Mouse (Mus musculus): Measurements from ENCODE around the gene Msrb1. TPM values are rescaled to one million over a fixed set of nuclear protein-coding genes. Genes with fewer than 3 reads are reported as not detected.
A peak's percentile ranks its signal among the peaks of the same experiment; 100 is the strongest.

Msrb1 gene
- total and polyA plus RNA-seq, 3 experiments, result 14.6 to 76.8 (median 39.2) TPM

- peaks cover 49% of the 10 kb centered on the region for H3K36me3 ChIP-seq (replicated peaks)
- no peak for DNase-seq (ENCODE audit: low spot score)
- peaks cover 2% of the 10 kb centered on the region; the same call in 1 of the 2 replicates for H3K27me3 ChIP-seq (ENCODE audit: insufficient read depth, low read length)
- no peaks in the 10 kb centered on the region for H3K9me3 ChIP-seq (replicated peaks)
- no peak for ATAC-seq (ENCODE audit: extremely low read depth, insufficient number of reproducible peaks, low FRiP score, poor library complexity, severe bottlenecking)
- TF ChIP-seq GATA1 (IDR thresholded peaks at IDR 0.05; ENCODE audit: borderline replicate concordance, low read length) (no peak), POLR2AphosphoS5 (IDR thresholded peaks at IDR 0.05; ENCODE audit: insufficient replicate concordance, low read depth, low read length) (no peak), TAL1 (conservative IDR thresholded peaks at IDR 0.05; ENCODE audit: low read depth, low read length) (no peak), GATA2 (IDR thresholded peaks at IDR 0.05; ENCODE audit: borderline replicate concordance, low read depth, low read length) (no peak), CTCF (IDR thresholded peaks at IDR 0.05; ENCODE audit: low read depth, low read length) (no peak)
- peak overlapping the region; percentile 79 for H3K4me3 ChIP-seq (ENCODE audit: low read depth, low read length)
- peaks cover 49% of the 10 kb centered on the region for H3K4me1 ChIP-seq (ENCODE audit: insufficient read depth, low read depth, low read length)
Measured at GRCm38 (mm10) chr17:24695326-24696010, 41.0 kb upstream of the Msrb1 start.

GRCm38 (mm10) chr17:24696011-24696697, 40.3 kb upstream of the Msrb1 start, which contains the start of the genes Gfer and Noxo1:
Gene Gfer (minus strand): TSS chr17:24696156.
Gene Noxo1 (plus strand): TSS chr17:24696234.
- DNase-seq (ENCODE audit: low spot score), result peak; percentile 94
- Histone ChIP-seq H3K36me3 (replicated peaks) (peaks cover 56% of the 10 kb centered on the region), H3K4me3 (ENCODE audit: low read depth, low read length) (peak within 1 kb of the TSS; percentile 79), H3K4me1 (ENCODE audit: insufficient read depth, low read depth, low read length) (peaks cover 49% of the 10 kb centered on the region), H3K27me3 (ENCODE audit: insufficient read depth, low read length) (no peaks in the 10 kb centered on the region; the same call in 1 of the 2 replicates), H3K9me3 (replicated peaks) (no peaks in the 10 kb centered on the region)
- ATAC-seq (ENCODE audit: extremely low read depth, insufficient number of reproducible peaks, low FRiP score, poor library complexity, severe bottlenecking), result peak; percentile 38
- TF ChIP-seq TAL1 (conservative IDR thresholded peaks at IDR 0.05; ENCODE audit: low read depth, low read length) (no peak), GATA1 (IDR thresholded peaks at IDR 0.05; ENCODE audit: borderline replicate concordance, low read length) (no peak), POLR2AphosphoS5 (IDR thresholded peaks at IDR 0.05; ENCODE audit: insufficient replicate concordance, low read depth, low read length) (no peak), CTCF (IDR thresholded peaks at IDR 0.05; ENCODE audit: low read depth, low read length) (no peak), GATA2 (IDR thresholded peaks at IDR 0.05; ENCODE audit: borderline replicate concordance, low read depth, low read length) (no peak)

GRCm38 (mm10) chr17:24697985-24698384, 38.5 kb upstream of the Msrb1 start:
- H3K9me3 ChIP-seq (replicated peaks), result no peaks in the 10 kb centered on the region
- no peaks in the 10 kb centered on the region; the same call in 1 of the 2 replicates for H3K27me3 ChIP-seq (ENCODE audit: insufficient read depth, low read length)
- H3K4me3 ChIP-seq (ENCODE audit: low read depth, low read length), result no peak overlapping the region
- no peak for DNase-seq (ENCODE audit: low spot score)
- peaks cover 39% of the 10 kb centered on the region for H3K4me1 ChIP-seq (ENCODE audit: insufficient read depth, low read depth, low read length)
- TF ChIP-seq CTCF (IDR thresholded peaks at IDR 0.05; ENCODE audit: low read depth, low read length), result no peak
- no peak for TF ChIP-seq GATA2 (IDR thresholded peaks at IDR 0.05; ENCODE audit: borderline replicate concordance, low read depth, low read length)
- no peak for TF ChIP-seq POLR2AphosphoS5 (IDR thresholded peaks at IDR 0.05; ENCODE audit: insufficient replicate concordance, low read depth, low read length)
- TF ChIP-seq GATA1 (IDR thresholded peaks at IDR 0.05; ENCODE audit: borderline replicate concordance, low read length), result no peak
- TF ChIP-seq TAL1 (conservative IDR thresholded peaks at IDR 0.05; ENCODE audit: low read depth, low read length), result no peak
- peaks cover 62% of the 10 kb centered on the region for H3K36me3 ChIP-seq (replicated peaks)
- ATAC-seq (ENCODE audit: extremely low read depth, insufficient number of reproducible peaks, low FRiP score, poor library complexity, severe bottlenecking), result no peak

GRCm38 (mm10) chr17:24698715-24699114, 37.7 kb upstream of the Msrb1 start:
- TF ChIP-seq GATA2 (IDR thresholded peaks at IDR 0.05; ENCODE audit: borderline replicate concordance, low read depth, low read length), result no peak
- TF ChIP-seq POLR2AphosphoS5 (IDR thresholded peaks at IDR 0.05; ENCODE audit: insufficient replicate concordance, low read depth, low read length), result no peak
- TF ChIP-seq TAL1 (conservative IDR thresholded peaks at IDR 0.05; ENCODE audit: low read depth, low read length), result no peak
- no peak for TF ChIP-seq CTCF (IDR thresholded peaks at IDR 0.05; ENCODE audit: low read depth, low read length)
- Histone ChIP-seq H3K4me1 (ENCODE audit: insufficient read depth, low read depth, low read length) (peaks cover 36% of the 10 kb centered on the region), H3K4me3 (ENCODE audit: low read depth, low read length) (no peak overlapping the region), H3K9me3 (replicated peaks) (no peaks in the 10 kb centered on the region), H3K27me3 (ENCODE audit: insufficient read depth, low read length) (no peaks in the 10 kb centered on the region; the same call in 1 of the 2 replicates), H3K36me3 (replicated peaks) (peaks cover 64% of the 10 kb centered on the region)
- DNase-seq (ENCODE audit: low spot score), result no peak
- ATAC-seq (ENCODE audit: extremely low read depth, insufficient number of reproducible peaks, low FRiP score, poor library complexity, severe bottlenecking), result no peak

DNA sequence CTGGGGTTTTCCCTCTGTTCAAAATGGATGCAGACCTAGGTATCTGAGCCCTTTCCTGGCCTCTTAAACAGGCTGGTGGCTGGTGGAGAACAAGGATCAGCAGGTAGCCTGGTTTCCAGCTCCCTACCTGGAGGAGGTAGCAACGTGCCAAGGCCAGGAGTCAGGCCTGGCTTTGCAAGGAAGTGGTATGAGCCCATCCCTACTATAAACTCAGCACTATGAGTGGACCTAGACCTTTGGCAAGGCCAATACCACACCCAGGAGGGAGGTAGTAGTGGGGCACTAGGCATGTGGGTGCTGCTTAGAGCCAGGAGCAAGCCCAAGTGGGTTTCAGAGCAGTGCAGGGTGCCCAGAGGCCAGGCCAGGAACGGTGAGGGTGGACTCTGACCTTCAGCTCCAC, 37.0 kb upstream of the Msrb1 start:
- TF ChIP-seq CTCF (IDR thresholded peaks at IDR 0.05; ENCODE audit: low read depth, low read length), result no peak
- TF ChIP-seq GATA1 (IDR thresholded peaks at IDR 0.05; ENCODE audit: borderline replicate concordance, low read length), result no peak
- no peak for TF ChIP-seq POLR2AphosphoS5 (IDR thresholded peaks at IDR 0.05; ENCODE audit: insufficient replicate concordance, low read depth, low read length)
- TF ChIP-seq GATA2 (IDR thresholded peaks at IDR 0.05; ENCODE audit: borderline replicate concordance, low read depth, low read length), result no peak
- TF ChIP-seq TAL1 (conservative IDR thresholded peaks at IDR 0.05; ENCODE audit: low read depth, low read length), result no peak
- DNase-seq (ENCODE audit: low spot score), result no peak
- no peak for ATAC-seq (ENCODE audit: extremely low read depth, insufficient number of reproducible peaks, low FRiP score, poor library complexity, severe bottlenecking)
- Histone ChIP-seq H3K4me3 (ENCODE audit: low read depth, low read length) (no peak overlapping the region), H3K27me3 (ENCODE audit: insufficient read depth, low read length) (no peaks in the 10 kb centered on the region; the same call in 1 of the 2 replicates), H3K4me1 (ENCODE audit: insufficient read depth, low read depth, low read length) (peaks cover 36% of the 10 kb centered on the region), H3K9me3 (replicated peaks) (no peaks in the 10 kb centered on the region), H3K36me3 (replicated peaks) (peaks cover 66% of the 10 kb centered on the region)

DNA sequence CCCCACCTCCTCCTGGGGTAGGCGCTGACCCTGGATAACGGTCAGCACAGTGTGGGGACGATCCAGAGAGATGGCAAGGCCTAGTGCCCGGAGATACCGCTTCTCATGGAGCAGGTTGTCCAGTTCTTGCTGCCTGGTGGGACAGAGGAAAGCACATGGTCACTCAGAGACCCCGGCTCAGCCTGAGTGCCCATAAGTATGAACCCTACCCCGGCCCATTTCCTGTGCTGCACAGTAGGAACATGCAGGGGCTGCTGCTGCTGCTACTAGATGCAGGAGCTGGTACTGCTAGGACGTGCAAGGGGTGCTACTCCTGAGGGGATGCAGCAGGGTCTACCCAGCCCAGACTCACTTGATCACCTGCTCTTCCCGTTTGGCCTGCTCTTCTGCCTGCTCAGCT, 35.2 kb upstream of the Msrb1 start:
- peaks cover 80% of the 10 kb centered on the region for H3K36me3 ChIP-seq (replicated peaks)
- no peak for ATAC-seq (ENCODE audit: extremely low read depth, insufficient number of reproducible peaks, low FRiP score, poor library complexity, severe bottlenecking)

More for the DNA sequence above, 35.2 kb upstream of the Msrb1 start:
- TF ChIP-seq POLR2AphosphoS5 (IDR thresholded peaks at IDR 0.05; ENCODE audit: insufficient replicate concordance, low read depth, low read length) (no peak), CTCF (IDR thresholded peaks at IDR 0.05; ENCODE audit: low read depth, low read length) (no peak), GATA1 (IDR thresholded peaks at IDR 0.05; ENCODE audit: borderline replicate concordance, low read length) (no peak)
- Histone ChIP-seq H3K27me3 (ENCODE audit: insufficient read depth, low read length) (no peaks in the 10 kb centered on the region; the same call in 1 of the 2 replicates), H3K9me3 (replicated peaks) (no peaks in the 10 kb centered on the region), H3K4me1 (ENCODE audit: insufficient read depth, low read depth, low read length) (peaks cover 41% of the 10 kb centered on the region), H3K4me3 (ENCODE audit: low read depth, low read length) (no peak overlapping the region)
- no peak for DNase-seq (ENCODE audit: low spot score)

Data from G1E (cell line).